Mouse (Mus musculus) lung, embryonic 16.5 days (tissue): ENCODE measurements at regions not wholly inside any gene's neighbourhood (a gene's known extent, or its start where the extent isn't known, plus 50 kb on each side); places are given as distances from the start of the nearest gene placed in this dataset.

ENCODE experiments used
- ATAC-seq: fragments of 200-750 bp; cut with Nextera tagmentation; 2 replicates; pipeline ENCODE4 v1.8.0; 2017; ENCODE audit warnings: low read depth, mild to moderate bottlenecking, moderate library complexity
- H3K27ac ChIP-seq: fragments of 300-500 bp; sonication (generic); 2 replicates; pipeline ENCODE4 v1.5.1; 2014; ENCODE audit warnings: mild to moderate bottlenecking, control low read depth, low read length
- H3K27me3 ChIP-seq: fragments of 300-500 bp; sonication (generic); 2 replicates; pipeline ENCODE4 v1.6.1; 2014; ENCODE audit warnings: low read depth, low read length, mixed read lengths; ENCODE audit not compliant: control insufficient read depth, insufficient read depth
- H3K36me3 ChIP-seq: fragments of 300-500 bp; sonication (generic); 2 replicates; pipeline ENCODE4 v1.6.1; 2014; ENCODE audit warnings: low read length; ENCODE audit not compliant: control insufficient read depth, insufficient read depth
- H3K4me1 ChIP-seq: fragments of 300-500 bp; sonication (generic); replicated peaks from 2 replicates; pipeline ENCODE4 v1.6.1; 2014; ENCODE audit warnings: low read length, mixed read lengths; ENCODE audit not compliant: control insufficient read depth, insufficient read depth
- H3K4me2 ChIP-seq: fragments of 300-500 bp; sonication (generic); 2 replicates; pipeline ENCODE4 v1.6.1; 2014; ENCODE audit warnings: low read depth, low read length, control low read depth
- H3K4me3 ChIP-seq: fragments of 300-500 bp; sonication (generic); 2 replicates; pipeline ENCODE4 v1.5.1; 2014; ENCODE audit warnings: mild to moderate bottlenecking, low read length, control low read depth
- H3K9ac ChIP-seq: fragments of 300-500 bp; sonication (generic); 2 replicates; pipeline ENCODE4 v1.6.1; 2014; ENCODE audit warnings: low read length, control low read depth
- H3K9me3 ChIP-seq: fragments of 300-500 bp; sonication (generic); 2 replicates; pipeline ENCODE4 v1.6.1; 2016; ENCODE audit warnings: low read length; ENCODE audit not compliant: control insufficient read depth
- WGBS: fragments of 180-500 bp; shearing (Covaris S2); extraction: QIAGEN DNeasy Blood & Tissue Kit; methylation state at CpG from one replicate; pipeline ENCODE4 v1.1.7; 2014; 5-methylcytosine and 5-hydroxymethylcytosine counted together

- WGBS = 38% methylated on average over 16 of the region's 16 CpGs
- no peak overlapping the region for H3K4me2 ChIP-seq
- H3K9ac ChIP-seq = no peak overlapping the region
- peak overlapping the region; percentile 83 for H3K27ac ChIP-seq
- H3K9me3 ChIP-seq = no peaks in the 10 kb centered on the region
- H3K4me1 ChIP-seq = peaks cover 19% of the 10 kb centered on the region
- ATAC-seq = peak; percentile 42; the same call in 1 of the 2 replicates
- no peaks in the 10 kb centered on the region for H3K27me3 ChIP-seq
- no peak overlapping the region for H3K4me3 ChIP-seq
- H3K36me3 ChIP-seq = no peaks in the 10 kb centered on the region
These were observed 430.5 kb upstream of the Prickle1 start for GRCm38 (mm10) chr15:94025996-94026696.

GRCm38 (mm10) chr15:94025239-94025971 lies 429.7 kb upstream of the Prickle1 start:
- peaks cover 19% of the 10 kb centered on the region for H3K4me1 ChIP-seq
- ATAC-seq = peak; percentile 90
- no peak overlapping the region for H3K4me2 ChIP-seq
- no peaks in the 10 kb centered on the region for H3K36me3 ChIP-seq
- H3K27me3 ChIP-seq = no peaks in the 10 kb centered on the region
- WGBS = 40% methylated on average over 20 of the region's 20 CpGs
- H3K4me3 ChIP-seq = no peak overlapping the region
- H3K9me3 ChIP-seq = no peaks in the 10 kb centered on the region
- H3K9ac ChIP-seq = no peak overlapping the region
- peak overlapping the region; percentile 89 for H3K27ac ChIP-seq

- 17% methylated on average over 3 of the region's 3 CpGs for WGBS
- Histone ChIP-seq H3K4me3 (no peak overlapping the region), H3K4me1 (peaks cover 19% of the 10 kb centered on the region), H3K27ac (peak overlapping the region; percentile 76; the same call in 1 of the 2 replicates), H3K4me2 (no peak overlapping the region), H3K36me3 (no peaks in the 10 kb centered on the region), H3K9me3 (no peaks in the 10 kb centered on the region), H3K27me3 (no peaks in the 10 kb centered on the region), H3K9ac (no peak overlapping the region)
- no peak for ATAC-seq
These were observed 429.1 kb upstream of the Prickle1 start for GRCm38 (mm10) chr15:94024806-94025205.

DNA sequence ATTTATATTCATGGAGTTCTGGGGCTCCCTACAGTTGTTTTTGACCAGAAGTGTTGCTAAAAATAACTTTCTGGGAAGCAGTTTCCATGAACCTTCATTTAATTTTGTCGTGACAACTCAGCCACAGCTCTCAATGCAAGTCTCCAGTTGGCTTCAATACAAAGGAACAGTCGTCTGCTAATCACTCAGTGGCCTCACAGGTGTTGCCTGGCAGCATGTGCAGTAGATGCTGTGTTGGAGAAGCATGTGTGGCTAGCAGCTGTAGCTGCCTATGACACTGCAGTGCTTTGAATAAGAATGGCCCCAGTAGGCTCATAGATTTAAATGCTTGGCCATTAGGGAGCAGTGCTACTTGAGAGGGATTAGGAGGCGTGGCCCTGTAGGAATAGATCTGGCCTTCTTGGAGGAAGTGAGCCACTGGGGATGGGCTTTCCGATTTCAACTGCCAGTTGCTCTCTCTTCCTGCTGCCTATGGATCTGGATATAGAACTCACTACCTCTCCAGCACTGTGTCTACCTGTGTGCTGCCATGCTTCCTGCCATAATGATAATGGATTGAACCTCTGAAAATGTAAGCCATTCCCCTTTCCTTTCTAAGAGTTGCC lies 428.5 kb upstream of the Prickle1 start:
- Histone ChIP-seq H3K27ac (peak overlapping the region; percentile 76; the same call in 1 of the 2 replicates), H3K4me1 (peaks cover 19% of the 10 kb centered on the region), H3K9ac (no peak overlapping the region), H3K9me3 (no peaks in the 10 kb centered on the region), H3K4me3 (no peak overlapping the region), H3K4me2 (no peak overlapping the region), H3K36me3 (no peaks in the 10 kb centered on the region), H3K27me3 (no peaks in the 10 kb centered on the region)
- ATAC-seq = 0 out of 2 replicates have a peak, but pooled peaks have one; percentile 18
- WGBS = 59% methylated on average over 4 of the region's 4 CpGs

DNA sequence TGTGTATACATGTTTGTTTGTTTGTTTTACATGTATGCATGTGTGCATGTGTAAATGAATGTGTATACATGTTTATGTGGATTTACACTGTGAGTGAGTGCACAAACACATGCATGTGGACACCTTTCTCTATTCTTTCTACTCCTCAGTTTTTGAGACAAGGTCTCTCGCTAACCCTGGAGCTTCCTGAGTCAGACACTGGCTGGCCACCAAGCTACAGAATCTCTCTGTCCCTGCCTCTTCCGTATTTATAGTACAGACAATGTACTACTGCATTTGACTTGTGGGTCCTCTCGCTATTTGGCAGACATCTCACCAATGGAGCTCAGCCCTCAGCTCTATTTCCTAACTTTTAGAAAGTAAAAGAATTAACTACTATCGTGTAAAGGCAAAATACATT lies 427.8 kb upstream of the Prickle1 start:
- no peaks in the 10 kb centered on the region for H3K9me3 ChIP-seq
- H3K4me3 ChIP-seq = no peak overlapping the region
- no peaks in the 10 kb centered on the region for H3K27me3 ChIP-seq
- H3K36me3 ChIP-seq = no peaks in the 10 kb centered on the region
- peak; percentile 25; the same call in 1 of the 2 replicates for ATAC-seq
- 58% methylated on average over 4 of the region's 4 CpGs for WGBS
- H3K4me2 ChIP-seq = no peak overlapping the region
- H3K4me1 ChIP-seq = peaks cover 19% of the 10 kb centered on the region
- no peak overlapping the region for H3K9ac ChIP-seq
- peak overlapping the region; percentile 64 for H3K27ac ChIP-seq

- Histone ChIP-seq H3K4me1 (no peaks in the 10 kb centered on the region), H3K36me3 (no peaks in the 10 kb centered on the region), H3K9me3 (no peaks in the 10 kb centered on the region), H3K27ac (no peak overlapping the region), H3K4me3 (no peak overlapping the region), H3K4me2 (no peak overlapping the region), H3K27me3 (no peaks in the 10 kb centered on the region), H3K9ac (no peak overlapping the region)
- 65% methylated on average over 9 of the region's 9 CpGs for WGBS
- ATAC-seq = no peak
These were observed 422.1 kb upstream of the Prickle1 start for GRCm38 (mm10) chr15:94017814-94018213.

- H3K4me1 ChIP-seq = peaks cover 3% of the 10 kb centered on the region; the same call in 1 of the 2 replicates
- WGBS = 45% methylated on average over 4 of the region's 4 CpGs
- H3K4me2 ChIP-seq = no peak overlapping the region
- no peak overlapping the region for H3K4me3 ChIP-seq
- H3K36me3 ChIP-seq = no peaks in the 10 kb centered on the region
- no peak overlapping the region for H3K9ac ChIP-seq
- H3K27me3 ChIP-seq = no peaks in the 10 kb centered on the region
- H3K9me3 ChIP-seq = no peaks in the 10 kb centered on the region
- ATAC-seq = no peak
- no peak overlapping the region for H3K27ac ChIP-seq
These were observed 415.8 kb upstream of the Prickle1 start for GRCm38 (mm10) chr15:94011499-94011898.

DNA sequence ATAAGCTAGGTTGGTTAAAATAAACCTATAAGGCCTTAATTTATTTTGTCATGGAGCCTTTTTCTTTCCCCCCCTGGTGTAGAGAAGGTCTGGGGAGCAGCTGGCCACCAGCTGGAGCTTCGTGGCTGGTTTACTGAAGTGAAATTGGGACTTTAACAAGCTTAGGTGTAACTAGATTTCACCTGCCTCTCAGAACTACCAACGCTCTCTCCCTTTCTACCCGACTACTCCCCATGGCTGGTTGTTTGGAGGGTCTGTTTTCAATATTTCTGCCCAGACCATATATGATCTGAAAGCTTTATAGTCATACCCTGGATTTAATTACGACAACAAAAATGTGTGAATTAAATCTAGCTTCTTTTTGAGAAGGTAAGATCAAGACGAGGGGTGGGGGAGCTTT lies 410.4 kb upstream of the Prickle1 start:
- Histone ChIP-seq H3K4me2 (no peak overlapping the region), H3K4me3 (no peak overlapping the region), H3K27me3 (no peaks in the 10 kb centered on the region), H3K9ac (no peak overlapping the region), H3K36me3 (no peaks in the 10 kb centered on the region), H3K4me1 (peaks cover 6% of the 10 kb centered on the region), H3K9me3 (no peaks in the 10 kb centered on the region), H3K27ac (no peak overlapping the region)
- ATAC-seq = no peak
- WGBS = 52% methylated on average over 5 of the region's 5 CpGs

GRCm38 (mm10) chr15:94004911-94005310 lies 409.2 kb upstream of the Prickle1 start:
- Histone ChIP-seq H3K4me1 (peaks cover 6% of the 10 kb centered on the region), H3K9me3 (no peaks in the 10 kb centered on the region), H3K27me3 (no peaks in the 10 kb centered on the region), H3K4me2 (no peak overlapping the region), H3K27ac (no peak overlapping the region), H3K36me3 (no peaks in the 10 kb centered on the region), H3K4me3 (no peak overlapping the region), H3K9ac (no peak overlapping the region)
- WGBS = 34% methylated on average over 4 of the region's 4 CpGs
- no peak for ATAC-seq
